Mouse (Mus musculus) 3134 (cell line): ENCODE data around the gene Rasgef1a.
A peak's percentile ranks its signal among the peaks of the same experiment; 100 is the strongest.

Experiments
- DNase-seq: peaks from one replicate; pipeline ENCODE4 v3.0.0-alpha.2; 2011; ENCODE audit warnings: low spot score; ENCODE audit not compliant: insufficient read length; ENCODE audit errors: extremely low read depth

The Rasgef1a gene

DNA sequence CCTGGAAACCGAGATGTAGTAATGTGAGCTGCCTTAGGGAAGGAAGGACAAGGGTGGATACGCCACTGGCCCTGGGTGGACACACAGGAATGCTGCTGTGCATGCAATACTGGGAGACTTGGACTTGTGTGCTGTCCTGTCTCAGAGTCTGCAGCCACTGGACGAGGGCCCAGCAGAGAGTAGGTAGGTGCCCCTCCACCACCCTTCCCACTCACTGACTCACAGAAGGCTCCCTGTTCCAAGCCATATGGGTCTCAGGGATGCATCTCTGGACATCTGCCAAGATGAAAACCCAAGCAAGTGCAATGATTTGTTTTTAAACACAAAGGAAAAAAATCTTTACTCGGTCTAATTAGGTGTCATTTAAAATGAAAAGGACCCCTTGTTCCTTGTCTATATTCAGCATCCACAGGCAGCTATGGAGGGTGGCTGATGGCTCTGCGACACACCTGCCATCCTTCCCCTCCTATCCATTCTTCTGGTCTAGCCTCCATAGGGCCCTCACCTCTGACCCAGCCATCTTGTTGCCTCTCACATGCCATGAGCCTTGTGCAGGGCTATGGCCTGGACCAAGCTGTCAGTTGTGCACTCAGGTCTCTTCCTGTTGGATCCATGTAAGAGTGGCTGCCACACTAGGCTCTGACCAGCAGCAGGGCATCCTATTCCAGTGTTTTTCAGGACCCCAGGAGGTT is 59.2 kb downstream of the Rasgef1a start:
- DNase-seq = peak; percentile 18

DNA sequence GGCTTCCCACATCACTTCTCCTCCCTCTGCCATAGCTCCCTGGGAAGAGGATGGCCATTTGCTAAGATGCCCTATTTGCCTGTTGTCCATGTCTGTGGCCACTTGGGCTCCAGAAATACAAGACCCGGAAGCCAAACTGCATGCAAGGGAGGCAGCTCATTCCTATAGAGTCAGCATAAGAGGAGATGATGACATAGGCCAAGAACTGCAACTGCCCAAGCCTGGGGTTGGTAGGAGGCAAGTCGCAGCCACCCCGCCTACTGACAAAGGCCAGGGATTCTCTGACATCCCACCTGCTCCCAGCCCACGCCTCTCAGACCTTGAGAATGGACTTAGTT is 59.7 kb downstream of the Rasgef1a start:
- no peak for DNase-seq

DNA sequence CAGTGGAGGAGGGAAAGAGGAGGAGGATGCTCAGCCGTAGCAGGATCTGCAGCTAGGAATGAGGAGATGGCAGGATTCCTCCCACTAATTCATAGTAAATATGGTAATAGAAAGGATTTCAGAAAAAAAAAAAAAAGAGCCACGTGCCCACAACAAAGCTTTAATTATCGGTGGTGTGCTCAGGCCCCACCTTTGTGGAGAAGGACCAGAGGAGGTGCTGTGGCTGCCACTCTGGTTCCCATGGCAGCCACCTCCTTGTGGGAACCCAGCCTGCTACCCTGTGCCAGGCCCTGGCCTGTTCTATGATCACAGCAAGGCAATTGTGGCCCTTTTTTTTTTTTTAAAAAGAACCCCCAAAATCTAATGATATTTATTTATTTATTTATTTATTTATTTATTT is 60.2 kb downstream of the Rasgef1a start:
- DNase-seq = no peak

DNA sequence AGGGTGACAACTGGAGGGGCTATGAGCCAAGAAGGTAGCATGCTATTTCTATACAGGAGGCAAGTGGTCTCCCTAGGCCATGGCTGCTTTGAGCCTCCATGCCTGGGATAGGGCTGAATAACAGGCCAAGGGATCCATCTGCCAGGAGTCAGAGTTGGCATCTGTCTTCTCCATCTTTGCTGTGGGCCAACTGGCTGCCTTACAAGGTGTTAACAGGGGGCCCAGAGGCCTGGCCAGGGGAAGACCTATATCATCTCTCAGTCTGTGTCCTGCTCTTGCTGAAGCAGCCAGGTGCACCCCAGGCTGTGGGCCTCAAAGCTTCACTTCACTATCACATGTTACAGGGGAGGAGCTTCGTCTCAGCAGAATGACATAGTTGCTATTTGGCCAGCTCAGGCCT is 60.9 kb downstream of the Rasgef1a start:
- DNase-seq = no peak

DNA sequence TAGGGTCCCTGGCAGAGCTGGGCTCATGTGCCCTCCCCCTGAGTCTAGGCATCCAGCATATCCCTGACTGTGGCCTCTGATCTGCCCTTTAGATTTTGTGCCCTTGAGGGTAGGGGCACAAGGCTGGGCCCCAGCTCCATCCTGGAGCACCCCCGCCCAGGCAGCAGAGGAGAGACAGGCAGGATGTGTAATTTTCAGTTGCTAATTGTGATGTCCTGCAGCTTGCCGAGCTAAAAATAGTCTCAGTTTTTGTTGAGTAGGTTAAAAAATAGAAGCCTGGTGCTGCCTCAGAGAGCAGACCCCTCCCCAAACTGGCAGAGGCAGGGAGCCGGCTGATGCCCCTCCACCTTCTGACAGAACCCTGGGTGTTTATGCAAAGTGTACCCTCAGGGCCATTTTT is 62.9 kb downstream of the Rasgef1a start:
- no peak for DNase-seq

DNA sequence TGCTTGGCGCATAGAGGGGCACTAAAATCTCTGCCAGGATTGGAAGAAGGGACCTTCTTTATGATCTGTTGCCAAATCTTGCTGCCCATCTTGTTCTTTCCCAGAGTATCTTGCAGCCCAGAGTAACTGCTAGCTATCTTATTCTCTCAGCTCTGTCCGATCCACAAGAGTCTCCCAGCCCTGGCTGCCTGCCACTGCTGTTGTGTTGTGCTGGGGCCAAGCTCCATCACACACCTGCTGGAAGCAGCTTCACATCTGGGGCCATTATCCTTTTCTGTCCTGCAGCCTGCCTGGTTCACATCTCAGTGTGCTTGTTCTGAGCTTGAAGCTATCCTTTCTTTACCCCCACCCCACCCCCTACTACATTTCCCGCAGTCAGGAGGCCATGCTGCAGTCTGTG is 65.0 kb downstream of the Rasgef1a start:
- no peak for DNase-seq

DNA sequence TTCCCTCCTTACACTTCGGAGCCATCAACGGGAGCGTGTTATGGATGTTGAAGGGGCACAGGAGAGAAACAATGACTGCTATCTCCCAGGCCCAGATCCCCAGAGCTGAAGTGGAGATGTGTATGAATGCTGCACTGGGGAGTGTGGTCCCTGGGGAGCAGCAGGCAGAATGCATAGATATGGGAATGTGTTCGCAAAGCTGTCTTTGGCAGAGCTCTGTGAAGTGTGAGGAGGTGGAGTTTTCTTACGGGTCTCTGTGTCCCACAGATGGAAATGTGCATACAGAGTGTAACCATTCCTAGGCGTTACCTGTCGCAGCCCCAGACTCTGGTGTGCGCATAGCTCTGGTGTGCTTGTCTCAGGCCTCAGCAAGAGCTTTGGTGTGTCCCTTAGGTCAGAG is 65.5 kb downstream of the Rasgef1a start:
- DNase-seq = no peak

DNA sequence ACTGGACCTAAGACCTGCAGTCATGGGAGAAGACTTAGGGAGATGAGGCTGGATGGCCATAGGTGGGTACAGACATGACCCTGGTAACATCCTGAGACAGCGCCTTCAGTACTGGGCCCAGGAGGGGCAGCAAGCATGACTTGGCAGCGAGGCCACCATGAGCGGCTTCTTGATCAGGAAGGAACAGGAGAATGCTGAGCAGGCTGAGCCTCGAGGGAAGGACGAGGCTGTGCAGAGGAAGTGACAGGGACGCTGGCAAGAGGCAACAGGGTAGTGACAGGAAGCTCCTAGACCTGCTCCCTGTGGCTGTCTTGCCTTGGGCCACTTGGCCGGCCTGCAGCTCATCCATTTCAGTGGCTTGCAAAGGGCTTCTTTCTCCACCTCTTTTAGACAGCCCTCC is 66.2 kb downstream of the Rasgef1a start:
- no peak for DNase-seq

DNA sequence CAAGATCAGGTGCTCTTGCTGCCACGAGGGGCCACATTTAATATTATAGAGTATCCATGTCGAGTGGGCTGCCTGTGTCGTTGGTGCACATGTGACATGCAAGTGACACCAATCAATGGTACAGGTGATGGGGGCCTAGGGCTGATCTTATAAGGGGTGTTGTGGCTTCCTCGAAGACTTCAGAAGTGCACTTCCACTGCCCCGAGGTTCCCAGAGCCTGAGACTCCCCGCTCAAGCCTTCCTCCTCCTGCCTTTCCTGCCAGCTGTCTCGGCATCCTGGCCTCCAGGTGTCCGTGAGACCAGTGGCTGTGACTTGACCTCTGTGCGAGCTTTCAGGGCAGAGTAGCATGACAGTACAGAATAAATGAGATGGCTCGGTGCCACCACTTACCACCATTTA is 67.5 kb downstream of the Rasgef1a start:
- no peak for DNase-seq

DNA sequence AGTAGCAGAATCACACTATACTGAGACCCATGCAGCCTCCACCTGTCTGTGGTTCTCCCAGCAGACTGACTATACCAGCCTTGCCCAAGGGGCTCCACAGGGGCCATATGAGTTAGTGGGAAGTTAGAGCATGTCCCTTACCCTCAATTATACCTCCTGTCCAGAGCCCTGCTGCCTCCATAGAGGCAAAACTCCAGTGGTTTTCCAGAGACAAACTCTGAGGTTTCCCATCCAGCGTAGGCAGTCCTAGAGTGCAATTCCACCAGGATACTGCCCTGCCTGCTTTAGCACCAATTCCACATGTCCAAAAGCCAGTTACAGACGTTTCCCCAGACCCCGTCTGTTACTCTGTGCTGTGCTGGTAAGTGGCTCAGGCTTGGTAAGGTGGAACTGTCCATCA is 68.1 kb downstream of the Rasgef1a start:
- no peak for DNase-seq

DNA sequence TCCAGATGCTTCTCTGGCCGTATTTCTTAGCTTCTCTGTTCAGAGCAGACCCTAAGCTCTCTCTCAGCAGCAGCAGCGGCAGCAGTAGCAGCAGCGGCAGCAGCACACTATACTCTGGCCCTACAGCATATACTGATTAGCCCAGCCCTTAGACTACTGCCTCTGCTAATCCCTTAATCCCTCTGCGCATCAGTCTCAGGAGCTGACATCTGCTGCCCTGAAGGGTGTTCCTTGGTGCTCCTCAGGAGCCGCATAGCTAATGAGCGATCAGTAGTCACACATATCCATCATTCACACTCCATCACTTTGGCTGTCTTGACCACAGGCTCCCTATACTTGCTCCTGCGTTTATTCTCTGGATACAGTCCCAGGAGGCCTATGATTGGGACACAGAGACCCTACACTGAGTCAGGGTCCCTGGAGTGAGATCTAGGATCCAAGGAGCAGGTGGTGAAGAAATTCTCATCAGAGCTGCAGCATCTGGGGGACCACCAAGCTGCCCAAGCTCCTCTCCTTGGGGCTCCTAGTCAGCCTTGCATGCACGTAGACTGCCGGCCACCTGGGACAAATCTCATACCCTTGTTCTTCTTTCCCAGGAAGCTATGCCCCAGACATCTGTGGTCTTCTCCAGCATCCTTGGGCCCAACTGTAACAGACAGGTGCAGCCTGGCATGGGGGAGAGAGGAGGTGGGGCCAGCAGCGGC is 68.7 kb downstream of the Rasgef1a start:
- DNase-seq = no peak

DNA sequence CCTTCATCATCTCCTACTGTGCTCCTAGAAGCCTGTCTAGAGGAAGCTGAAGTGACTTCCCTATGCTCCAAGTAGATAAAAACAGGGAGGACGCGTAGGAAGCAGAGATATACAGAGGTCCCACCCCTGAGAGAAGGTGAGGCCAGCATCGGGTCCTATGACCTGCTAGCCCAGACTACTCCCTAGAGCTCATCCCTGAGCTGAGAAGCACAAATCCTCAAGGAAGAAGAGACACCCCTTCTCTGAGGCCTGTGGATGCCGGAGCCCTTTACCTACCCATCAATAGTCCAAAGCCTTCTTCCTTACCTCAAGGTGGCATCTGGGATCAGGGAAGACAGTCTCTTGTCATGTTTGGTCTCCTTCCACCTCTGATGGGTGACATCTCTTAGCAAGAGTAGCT is 69.5 kb downstream of the Rasgef1a start:
- no peak for DNase-seq

DNA sequence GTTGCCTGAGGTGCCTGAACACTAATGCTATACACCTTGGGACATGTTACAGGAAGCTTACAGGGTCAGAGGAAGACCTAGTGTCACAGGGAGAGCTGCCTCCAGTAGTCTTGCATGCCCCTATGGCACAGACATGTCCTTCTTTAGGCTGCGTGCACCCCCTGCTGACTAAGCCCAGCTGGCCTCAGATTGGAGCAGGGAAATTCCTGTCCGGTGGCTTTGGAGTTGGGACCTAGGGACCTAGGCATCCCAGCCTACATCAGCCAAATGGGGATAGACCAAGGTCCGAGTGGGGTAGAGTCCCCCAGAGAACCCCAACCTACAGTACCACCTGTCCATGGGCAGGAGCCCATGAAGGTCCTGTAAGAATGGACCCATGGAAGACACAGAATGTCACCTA is 71.1 kb downstream of the Rasgef1a start:
- no peak for DNase-seq

DNA sequence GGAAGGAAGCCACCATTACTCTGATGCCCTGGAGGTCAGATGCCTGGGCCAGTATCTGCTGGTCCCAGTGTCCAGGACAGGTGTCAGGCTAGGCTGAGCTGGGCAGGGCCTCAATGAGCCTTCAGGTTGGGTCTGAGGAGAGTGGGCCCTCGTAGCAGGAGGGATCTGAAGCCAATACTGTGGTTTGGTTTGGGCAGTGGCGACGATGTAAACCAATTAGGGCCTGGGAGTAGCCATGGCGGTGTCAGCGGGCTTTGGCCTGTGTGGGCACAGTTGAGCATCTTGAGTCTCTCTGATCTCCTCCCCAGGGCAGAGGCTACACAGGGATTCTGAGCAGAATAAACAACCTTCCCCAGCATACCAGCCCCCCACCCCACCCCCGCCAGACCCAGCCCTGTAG is 72.4 kb downstream of the Rasgef1a start:
- no peak for DNase-seq

DNA sequence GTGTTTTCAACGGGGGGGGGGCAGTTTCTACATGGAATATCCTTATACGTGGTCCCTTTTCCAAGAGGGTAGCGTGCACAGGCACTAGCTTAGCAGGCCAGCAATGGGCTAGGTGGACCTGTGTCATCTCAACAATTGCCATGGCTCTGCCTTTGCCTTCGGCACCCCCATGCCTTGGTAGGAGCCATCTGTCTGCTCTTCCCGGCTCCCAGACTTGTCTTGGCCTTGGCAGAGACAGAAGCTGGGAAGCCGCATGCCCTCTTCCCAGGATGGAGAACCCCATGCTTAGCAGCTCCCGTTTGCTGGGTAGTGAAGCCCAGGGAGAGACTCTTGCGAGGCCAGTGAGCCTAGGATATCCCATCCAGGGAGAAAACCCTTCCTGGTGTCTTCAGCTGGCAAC is 73.4 kb downstream of the Rasgef1a start:
- no peak for DNase-seq

DNA sequence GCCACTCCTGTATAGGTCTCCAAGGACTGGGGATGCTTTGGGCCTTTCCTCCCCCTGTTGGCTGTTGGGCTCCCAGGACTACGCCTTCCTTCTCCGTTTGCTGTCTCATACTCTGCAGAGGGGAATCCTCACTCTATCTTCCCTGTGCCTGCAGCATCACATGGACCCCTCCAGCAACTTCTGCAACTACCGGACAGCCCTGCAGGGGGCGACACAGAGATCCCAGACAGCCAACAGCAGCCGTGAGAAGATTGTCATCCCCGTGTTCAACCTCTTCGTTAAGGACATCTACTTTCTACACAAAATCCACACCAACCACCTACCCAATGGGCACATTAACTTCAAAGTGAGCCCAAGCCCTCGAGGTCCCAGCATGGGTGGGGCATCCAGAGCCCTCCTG is 76.7 kb downstream of the Rasgef1a start:
- no peak for DNase-seq

DNA sequence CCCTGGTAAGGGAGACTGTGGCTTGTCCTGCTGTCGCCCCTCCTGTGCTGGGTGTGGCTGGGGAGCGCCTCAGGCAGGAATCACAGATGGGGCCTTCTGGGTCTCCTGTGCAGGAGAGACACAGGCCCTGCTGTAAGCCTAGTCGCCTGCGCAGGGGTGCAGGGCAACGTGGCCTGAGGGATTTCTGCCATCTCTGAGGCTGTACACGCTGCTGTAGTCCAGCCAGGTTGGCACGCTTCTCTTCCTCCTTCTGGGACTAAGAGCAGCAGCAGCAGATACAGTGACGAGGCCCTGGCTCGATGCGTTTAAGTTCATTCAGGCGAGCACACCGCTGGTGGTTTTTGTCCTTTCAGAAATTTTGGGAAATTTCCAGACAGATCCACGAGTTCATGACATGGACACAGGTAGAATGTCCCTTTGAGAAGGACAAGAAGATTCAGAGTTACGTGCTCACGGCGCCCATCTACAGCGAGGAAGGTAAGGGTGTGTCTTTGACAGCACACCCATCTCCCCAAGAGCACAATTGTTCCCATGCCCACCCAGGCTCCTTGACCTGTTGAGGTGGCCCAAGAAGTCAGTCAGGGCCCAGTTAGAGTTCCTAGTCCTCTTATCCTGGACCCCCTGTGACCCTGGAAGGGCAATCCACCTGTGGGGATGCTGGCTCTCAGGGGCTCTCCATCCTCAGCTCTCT is 77.7 kb downstream of the Rasgef1a start:
- no peak for DNase-seq

DNA sequence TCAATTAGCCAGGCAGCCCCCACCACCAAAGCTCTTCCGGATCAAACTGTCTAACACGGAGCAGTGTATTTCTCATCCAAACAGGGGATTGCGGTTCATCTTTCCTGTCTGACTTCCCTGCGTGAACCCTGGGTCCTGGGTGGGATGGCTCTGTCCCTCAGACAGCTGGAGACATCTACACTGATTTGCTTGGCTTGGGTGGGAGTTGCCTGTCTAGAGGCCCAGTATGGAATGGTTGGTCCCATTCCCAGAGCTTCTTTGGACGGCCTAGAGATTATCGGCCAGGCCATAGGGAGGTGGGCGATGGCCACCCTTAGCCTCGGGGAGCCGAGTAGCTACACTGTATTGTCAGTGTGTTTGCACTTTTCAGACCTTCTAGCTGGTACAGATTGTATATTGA is 79.6 kb downstream of the Rasgef1a start:
- DNase-seq = no peak

DNA sequence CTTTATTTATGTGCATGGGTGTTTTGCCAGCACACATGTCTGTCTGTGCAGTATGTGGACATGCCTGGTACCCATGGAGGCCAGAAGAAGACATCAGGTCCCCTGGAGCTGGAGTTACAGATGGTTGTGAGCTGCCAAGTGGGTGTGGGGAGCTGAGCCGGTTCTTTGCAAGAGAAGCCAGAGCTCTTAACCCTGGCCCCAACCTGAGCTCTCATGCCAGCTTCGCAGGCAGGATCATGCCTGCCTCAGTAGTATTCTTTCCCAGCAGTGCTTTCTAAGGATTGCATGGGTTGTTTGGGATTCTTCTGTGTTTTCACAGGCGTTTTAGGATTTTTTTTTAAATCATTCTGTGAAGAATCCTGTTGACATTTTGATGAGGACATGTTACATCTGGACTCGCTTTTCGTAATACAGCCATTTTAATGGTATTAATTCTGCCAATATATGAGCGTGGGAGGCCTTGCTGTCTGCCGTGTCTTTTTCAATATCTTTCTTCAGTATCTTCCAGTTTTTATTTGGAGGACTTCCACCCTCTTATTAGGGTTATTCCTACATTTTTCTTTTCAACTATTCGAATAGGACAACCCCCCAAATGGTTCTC is 86.6 kb downstream of the Rasgef1a start:
- DNase-seq = no peak

DNA sequence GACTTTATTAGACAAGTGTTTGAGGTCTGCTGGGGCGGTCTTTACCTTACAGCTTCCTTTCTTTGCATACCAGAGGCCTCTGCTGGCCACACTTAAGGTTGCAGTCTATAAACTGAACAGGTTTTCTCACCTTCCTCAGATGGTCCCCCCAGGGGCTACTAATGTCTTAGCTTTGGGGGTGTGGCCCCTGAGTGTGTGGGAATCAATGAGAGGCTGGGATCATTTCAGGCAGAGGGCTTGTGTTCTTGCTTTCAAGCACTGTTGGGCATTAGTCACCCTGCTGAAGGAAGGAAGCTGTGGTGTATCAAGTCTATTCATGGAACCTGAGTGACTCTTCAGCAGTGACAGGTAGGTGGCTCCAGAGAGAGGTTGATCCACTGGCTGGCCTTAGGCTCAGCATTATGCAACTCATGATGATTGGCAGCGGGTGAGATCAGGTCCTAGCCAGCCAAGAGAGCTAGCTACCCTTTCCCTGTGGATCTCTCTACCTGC is 88.1 kb downstream of the Rasgef1a start:
- no peak for DNase-seq

DNA sequence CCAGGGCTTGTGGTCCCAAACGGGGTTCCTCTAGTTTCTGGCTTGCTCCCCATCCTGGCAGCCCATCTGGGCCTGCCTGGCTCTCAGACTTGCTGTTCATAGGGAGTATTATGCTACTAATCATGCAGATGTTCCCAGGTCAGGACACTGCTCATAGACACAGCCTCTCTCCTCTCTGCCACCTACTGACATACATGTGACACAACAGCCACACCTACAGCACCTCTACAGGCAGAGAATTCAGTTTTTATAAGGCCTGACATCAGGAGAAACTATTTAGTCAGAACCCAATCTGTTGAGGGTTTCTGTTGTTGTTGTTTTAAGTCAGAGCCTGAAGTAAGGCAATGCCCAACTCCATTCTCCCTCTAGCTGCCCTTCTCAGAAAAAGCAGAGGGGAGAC is 100.6 kb downstream of the Rasgef1a start:
- DNase-seq = no peak

DNA sequence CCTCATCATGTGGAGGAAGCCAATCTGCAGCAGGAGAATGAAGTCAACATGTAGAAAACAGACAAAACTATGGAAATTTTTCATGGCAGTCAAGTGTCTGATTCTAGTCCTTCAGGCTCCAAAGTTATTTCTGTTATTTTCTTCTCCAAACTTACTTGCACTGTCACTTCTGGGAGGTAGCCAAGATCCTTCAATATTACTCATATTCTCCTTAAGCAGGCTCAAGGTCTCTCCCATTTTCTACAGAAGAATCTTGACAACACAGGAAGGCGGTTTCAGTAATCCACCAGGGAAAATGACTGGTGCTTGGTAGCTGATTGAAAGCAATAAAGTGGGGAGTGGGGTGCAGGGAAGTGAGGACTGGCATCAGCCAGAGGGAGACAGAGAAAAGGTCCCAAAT is 111.5 kb downstream of the Rasgef1a start:
- DNase-seq = peak; percentile 23
